Mouse (Mus musculus): ENCODE results near the gene Gnptab. TPM values are rescaled to one million over a fixed set of nuclear protein-coding genes. Genes with fewer than 3 reads are reported as not detected.

Gnptab gene
- total and polyA plus RNA-seq, 3 experiments = 14.2 to 24.1 TPM; not detected in 1

DNA sequence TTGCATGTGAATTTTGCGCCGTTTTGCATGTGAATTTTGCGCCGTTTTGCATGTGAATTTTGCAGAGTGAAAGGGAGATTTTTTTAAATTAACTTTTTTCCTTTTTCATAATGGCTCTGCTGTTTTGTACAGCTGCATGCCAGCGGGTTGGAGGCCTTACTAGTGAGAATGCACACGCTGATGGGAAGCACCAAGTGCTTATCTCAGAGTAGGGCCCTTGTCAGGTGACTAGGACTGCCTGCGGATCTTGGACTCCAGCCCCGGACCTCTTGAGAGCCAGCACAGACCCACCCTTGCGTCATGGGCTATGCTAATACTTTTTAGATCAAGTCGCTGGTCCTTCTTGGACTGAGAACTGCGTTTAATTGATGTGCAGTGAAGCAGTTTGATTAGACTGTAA, 1.1 kb downstream of the Gnptab start (continued):
- TF ChIP-seq MAZ (IDR thresholded peaks at IDR 0.05; ENCODE audit: low read depth, low read length) = no peak
- no peak for TF ChIP-seq CTCF (IDR thresholded peaks at IDR 0.05 in 2 of 3, conservative IDR thresholded peaks at IDR 0.05 in 1 of 3; ENCODE audit: control insufficient read depth in 1 of 3, insufficient read depth in 1 of 3, low read depth in 2 of 3, low read length in 3 of 3, poor library complexity in 1 of 3, severe bottlenecking in 1 of 3)
- TF ChIP-seq RCOR1 (IDR thresholded peaks at IDR 0.05; ENCODE audit: low read depth, low read length) = no peak
- TF ChIP-seq TCF12 (IDR thresholded peaks at IDR 0.05; ENCODE audit: low read depth, low read length) = peak; percentile 52
- no peak for TF ChIP-seq CHD2 (IDR thresholded peaks at IDR 0.05; ENCODE audit: low read length)
- peak; percentile 81 for TF ChIP-seq SIN3A (IDR thresholded peaks at IDR 0.05; ENCODE audit: low read length)
- peak; percentile 45; the same call in 1 of the 2 replicates for TF ChIP-seq NELFE (IDR thresholded peaks at IDR 0.05; ENCODE audit: low read depth, low read length)
- TF ChIP-seq MYC (IDR thresholded peaks at IDR 0.05; ENCODE audit: low read depth, low read length) = peak; percentile 47; the same call in 1 of the 2 replicates
- no peak for TF ChIP-seq JUND (IDR thresholded peaks at IDR 0.05; ENCODE audit: low read depth, low read length)
- no peak for TF ChIP-seq ELF1 (IDR thresholded peaks at IDR 0.05; ENCODE audit: low read depth, low read length)
- peak; percentile 17 for TF ChIP-seq TAL1 (IDR thresholded peaks at IDR 0.05; ENCODE audit: low read length)

DNA sequence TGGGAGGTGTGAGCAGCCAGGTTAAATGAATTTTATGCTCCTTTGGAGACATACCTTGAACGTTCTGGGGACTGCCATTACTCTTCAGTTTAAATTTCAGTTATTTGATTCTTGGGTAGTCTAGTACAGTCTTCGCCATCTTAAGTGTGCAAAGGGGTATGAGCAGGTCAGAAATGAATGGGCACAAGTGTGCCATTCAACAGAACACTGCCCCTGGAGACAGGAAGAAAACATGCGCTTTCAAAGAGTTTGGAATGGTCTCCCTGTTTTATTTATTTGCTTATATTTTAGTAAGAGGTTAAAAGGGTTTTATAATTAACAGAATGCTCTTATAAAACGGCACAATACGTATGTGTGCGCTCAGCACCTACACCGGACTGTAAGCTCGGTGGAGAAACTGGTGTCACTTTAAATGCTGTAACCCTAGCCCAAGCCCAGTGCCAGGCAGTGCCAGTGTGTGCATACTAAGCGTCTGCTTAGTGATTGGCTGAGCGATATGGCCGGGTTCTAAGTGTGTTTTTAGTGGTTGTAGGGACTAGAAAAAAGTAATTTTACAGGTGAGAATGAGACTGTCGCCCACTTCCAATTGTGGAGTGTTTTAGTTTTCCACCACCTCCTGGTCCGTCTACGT, 1.6 kb downstream of the Gnptab start:
- peak overlapping the region; percentile 39 for H3K27ac ChIP-seq (ENCODE audit: control insufficient read depth, low read depth, low read length)
- TF ChIP-seq ELF1 (IDR thresholded peaks at IDR 0.05; ENCODE audit: low read depth, low read length) (no peak), CTCF (IDR thresholded peaks at IDR 0.05 in 2 of 3, conservative IDR thresholded peaks at IDR 0.05 in 1 of 3; ENCODE audit: control insufficient read depth in 1 of 3, insufficient read depth in 1 of 3, low read depth in 2 of 3, low read length in 3 of 3, poor library complexity in 1 of 3, severe bottlenecking in 1 of 3) (peak in 2 of 3 experiments; percentile 8 to 9; a peak in 2 of 6 replicates), MYC (IDR thresholded peaks at IDR 0.05; ENCODE audit: low read depth, low read length) (no peak), HCFC1 (IDR thresholded peaks at IDR 0.05; ENCODE audit: low read depth, low read length) (no peak)
- H3K27me3 ChIP-seq (ENCODE audit: control insufficient read depth in 1 of 2, insufficient read depth in 2 of 2, low read length in 2 of 2) = no peaks in the 10 kb centered on the region
- DNase-seq (ENCODE audit: low read depth, low spot score) = no peak
- H3K9ac ChIP-seq (ENCODE audit: control insufficient read depth, low read depth, low read length, poor library complexity, severe bottlenecking) = peak overlapping the region; percentile 35
- peak overlapping the region; percentile 82 to 97 for H3K4me3 ChIP-seq (ENCODE audit: control insufficient read depth in 1 of 2, insufficient read depth in 1 of 2, low read depth in 2 of 2, low read length in 2 of 2)
- no peaks in the 10 kb centered on the region for H3K9me3 ChIP-seq (replicated peaks; ENCODE audit: insufficient read depth, low read length)
- peaks cover 46% of the 10 kb centered on the region for H3K79me2 ChIP-seq (ENCODE audit: control insufficient read depth, insufficient read depth, low read length, poor library complexity)
- peaks cover 5 to 36% of the 10 kb centered on the region in 2 experiments for H3K4me1 ChIP-seq (ENCODE audit: control insufficient read depth in 1 of 2, insufficient read depth in 2 of 2, low read length in 2 of 2)
- H3K36me3 ChIP-seq (ENCODE audit: control insufficient read depth in 1 of 2, insufficient read depth in 2 of 2, low read length in 2 of 2) = peaks cover 0 to 37% of the 10 kb centered on the region in 2 experiments; a peak in 2 of 4 replicates

- H3K9me3 ChIP-seq (replicated peaks; ENCODE audit: insufficient read depth, low read length) = no peaks in the 10 kb centered on the region
- peaks cover 5 to 43% of the 10 kb centered on the region in 2 experiments for H3K4me1 ChIP-seq (ENCODE audit: control insufficient read depth in 1 of 2, insufficient read depth in 2 of 2, low read length in 2 of 2)
- no peak for TF ChIP-seq HCFC1 (IDR thresholded peaks at IDR 0.05; ENCODE audit: low read depth, low read length)
- no peak for TF ChIP-seq TCF12 (IDR thresholded peaks at IDR 0.05; ENCODE audit: low read depth, low read length)
- no peak for TF ChIP-seq MXI1 (IDR thresholded peaks at IDR 0.05; ENCODE audit: low read depth, low read length)
- TF ChIP-seq MYB (IDR thresholded peaks at IDR 0.05; ENCODE audit: low read depth, low read length) = no peak
- no peak for TF ChIP-seq MAZ (IDR thresholded peaks at IDR 0.05; ENCODE audit: low read depth, low read length)
- TF ChIP-seq MEF2A (IDR thresholded peaks at IDR 0.05; ENCODE audit: extremely low read depth, insufficient replicate concordance, low read depth, low read length, poor library complexity, severe bottlenecking) = no peak
- no peak for TF ChIP-seq SMC3 (IDR thresholded peaks at IDR 0.05; ENCODE audit: low read depth, low read length)
- TF ChIP-seq USF2 (IDR thresholded peaks at IDR 0.05; ENCODE audit: borderline replicate concordance in 1 of 2, insufficient read depth in 1 of 2, low read depth in 1 of 2, low read length in 2 of 2) = no peak
- no peak for TF ChIP-seq NELFE (IDR thresholded peaks at IDR 0.05; ENCODE audit: low read depth, low read length)
- no peak for TF ChIP-seq ZMIZ1 (IDR thresholded peaks at IDR 0.05; ENCODE audit: low read depth, low read length)
- TF ChIP-seq TBP (IDR thresholded peaks at IDR 0.05; ENCODE audit: low read depth, low read length) = no peak
- TF ChIP-seq ZNF384 (IDR thresholded peaks at IDR 0.05; ENCODE audit: low read depth, low read length) = no peak
- no peak for TF ChIP-seq ELF1 (IDR thresholded peaks at IDR 0.05; ENCODE audit: low read depth, low read length)
- TF ChIP-seq MAFK (IDR thresholded peaks at IDR 0.05; ENCODE audit: borderline replicate concordance, low read depth, low read length) = no peak
- TF ChIP-seq CHD1 (IDR thresholded peaks at IDR 0.05; ENCODE audit: low read depth, low read length) = no peak
- TF ChIP-seq TAL1 (IDR thresholded peaks at IDR 0.05; ENCODE audit: low read length) = no peak
- no peak for TF ChIP-seq SIN3A (IDR thresholded peaks at IDR 0.05; ENCODE audit: low read length)
- TF ChIP-seq POLR2A (IDR thresholded peaks at IDR 0.05; ENCODE audit: control insufficient read depth in 1 of 2, insufficient read depth in 1 of 2, low read depth in 1 of 2, low read length in 2 of 2, poor library complexity in 1 of 2) = no peak
- no peak overlapping the region for H3K9ac ChIP-seq (ENCODE audit: control insufficient read depth, low read depth, low read length, poor library complexity, severe bottlenecking)
- no peak for DNase-seq (ENCODE audit: low read depth, low spot score)
- H3K4me3 ChIP-seq (ENCODE audit: control insufficient read depth in 1 of 2, insufficient read depth in 1 of 2, low read depth in 2 of 2, low read length in 2 of 2) = peak overlapping the region in 1 of 2 experiments; percentile 82; a peak in 2 of 4 replicates
- H3K27me3 ChIP-seq (ENCODE audit: control insufficient read depth in 1 of 2, insufficient read depth in 2 of 2, low read length in 2 of 2) = no peaks in the 10 kb centered on the region
- peaks cover 50% of the 10 kb centered on the region for H3K79me2 ChIP-seq (ENCODE audit: control insufficient read depth, insufficient read depth, low read length, poor library complexity)
- H3K36me3 ChIP-seq (ENCODE audit: control insufficient read depth in 1 of 2, insufficient read depth in 2 of 2, low read length in 2 of 2) = peaks cover 0 to 42% of the 10 kb centered on the region in 2 experiments; a peak in 2 of 4 replicates
- H3K27ac ChIP-seq (ENCODE audit: control insufficient read depth, low read depth, low read length) = no peak overlapping the region
Observed at GRCm38 (mm10) chr10:88381286-88381685, 2.4 kb downstream of the Gnptab start.
